Mouse (Mus musculus) monocyte, adult 2 months (primary cell): ENCODE measurements around the gene Fes.

Experiments used
- DNase-seq, 2 experiments: peaks; one replicate each; pipeline ENCODE4 v3.0.0; 2022; ENCODE audit warnings: low spot score in 2 of 2, low read depth in 1 of 2

Fes gene

GRCm38 (mm10) chr7:80387633-80388543, at the start of gene Fes:
Fes (minus strand) TSS chr7:80387946.
- peak; percentile 82 to 88 for DNase-seq

DNA sequence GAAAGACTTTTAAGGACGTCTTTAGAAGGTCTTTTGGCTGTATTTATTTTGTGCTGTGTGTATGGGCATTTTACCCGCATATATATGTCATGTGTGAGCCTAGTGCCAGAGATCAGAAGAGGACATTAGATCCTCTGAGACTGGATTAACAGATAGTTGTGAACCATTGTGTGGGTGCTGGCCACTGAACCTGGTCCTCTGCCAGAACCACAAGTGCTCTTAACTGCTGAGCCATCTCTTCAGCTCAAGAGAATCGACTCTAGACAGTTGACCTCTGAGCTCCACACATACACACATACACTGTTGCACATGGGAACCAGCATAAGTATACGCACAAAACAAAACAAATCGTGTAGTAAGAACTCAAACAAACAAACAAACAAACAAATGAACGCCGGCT, 48.8 kb upstream of the Fes start:
- DNase-seq = no peak

GRCm38 (mm10) chr7:80435594-80435993, 47.8 kb upstream of the Fes start:
- DNase-seq = no peak

DNA sequence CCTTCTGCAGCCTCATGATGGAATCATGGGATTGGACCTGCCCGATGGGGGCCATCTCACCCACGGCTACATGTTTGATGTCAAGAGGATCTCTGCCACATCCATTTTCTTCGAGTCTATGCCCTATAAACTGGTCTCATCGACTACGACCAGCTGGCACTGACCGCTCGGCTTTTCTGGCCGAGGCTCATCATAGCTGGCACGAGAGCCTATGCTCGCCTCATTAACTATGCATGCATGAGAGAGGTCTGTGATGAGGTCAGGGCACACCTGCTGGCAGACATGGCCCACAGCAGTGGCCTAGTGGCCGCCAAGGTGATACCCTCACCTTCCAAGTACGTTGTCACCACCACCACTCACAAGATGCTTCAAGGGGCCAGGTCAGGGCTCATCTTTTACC, 41.9 kb upstream of the Fes start:
- DNase-seq = no peak

GRCm38 (mm10) chr7:80427730-80428129, 40.0 kb upstream of the Fes start:
- no peak for DNase-seq

- DNase-seq = peak; percentile 80 to 87
Measured at GRCm38 (mm10) chr7:80426363-80426762, 38.6 kb upstream of the Fes start.

GRCm38 (mm10) chr7:80424722-80425121, 37.0 kb upstream of the Fes start:
- no peak for DNase-seq

- DNase-seq = no peak
Measured at GRCm38 (mm10) chr7:80422759-80423480, 35.2 kb upstream of the Fes start.

DNA sequence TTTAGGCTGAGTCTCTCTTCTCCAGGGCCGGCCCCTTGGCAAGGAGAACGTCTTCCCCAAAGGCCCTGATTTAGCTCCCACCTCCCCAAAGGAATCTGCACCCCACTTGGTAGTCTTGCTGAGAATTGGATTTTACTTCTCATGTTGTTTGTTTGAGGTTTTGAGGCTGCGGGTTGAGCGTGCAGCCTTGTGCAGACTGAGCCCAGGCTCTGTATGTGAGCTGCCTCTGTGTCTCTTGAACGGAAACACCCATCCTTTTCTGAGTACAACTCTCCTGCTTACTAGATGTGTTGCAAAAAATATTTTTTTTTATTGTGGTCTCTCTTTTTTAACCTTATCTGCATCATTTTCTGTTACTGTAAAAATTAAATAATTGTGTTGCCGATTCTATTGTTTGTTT, 33.8 kb upstream of the Fes start:
- no peak for DNase-seq

DNA sequence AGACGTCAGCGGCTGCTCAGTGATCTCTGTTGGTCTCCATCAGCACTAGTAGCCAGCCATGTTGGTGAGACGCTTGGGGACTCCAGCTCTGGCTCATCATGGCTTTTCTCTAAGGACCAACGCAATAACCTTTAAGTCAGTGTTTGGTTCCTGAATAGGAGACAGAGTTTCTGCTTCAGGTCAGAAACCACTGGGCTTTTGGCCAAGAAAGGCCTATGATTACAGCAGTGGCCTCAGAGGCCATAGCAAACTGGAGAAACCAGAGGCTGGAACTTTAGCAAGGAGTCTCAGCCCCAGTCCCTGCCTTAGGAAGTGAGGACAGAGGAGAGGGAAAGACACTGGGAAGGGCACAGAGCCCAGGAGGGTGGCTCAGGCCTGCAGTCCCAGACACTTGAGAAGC, 32.8 kb upstream of the Fes start:
- no peak for DNase-seq

DNA sequence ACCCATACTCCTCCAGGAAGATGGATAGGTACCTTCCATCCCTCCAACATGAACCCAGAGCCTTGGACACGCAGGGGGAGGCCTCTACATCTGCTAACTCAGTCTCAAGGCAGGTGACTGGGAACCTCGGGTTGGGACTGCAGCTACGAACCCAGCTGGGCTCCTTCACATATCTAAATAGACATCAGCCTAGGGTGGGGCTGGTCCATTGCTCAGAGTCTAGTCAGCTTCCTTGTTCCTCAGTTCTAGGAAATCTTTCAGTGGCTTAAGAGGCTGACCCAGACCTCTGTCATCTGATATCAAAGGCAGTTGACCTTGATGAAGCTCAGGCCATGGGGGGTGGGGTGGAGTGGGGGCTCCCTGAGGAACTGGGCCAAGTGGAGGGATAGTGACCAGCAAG, 31.5 kb upstream of the Fes start:
- DNase-seq = no peak

DNA sequence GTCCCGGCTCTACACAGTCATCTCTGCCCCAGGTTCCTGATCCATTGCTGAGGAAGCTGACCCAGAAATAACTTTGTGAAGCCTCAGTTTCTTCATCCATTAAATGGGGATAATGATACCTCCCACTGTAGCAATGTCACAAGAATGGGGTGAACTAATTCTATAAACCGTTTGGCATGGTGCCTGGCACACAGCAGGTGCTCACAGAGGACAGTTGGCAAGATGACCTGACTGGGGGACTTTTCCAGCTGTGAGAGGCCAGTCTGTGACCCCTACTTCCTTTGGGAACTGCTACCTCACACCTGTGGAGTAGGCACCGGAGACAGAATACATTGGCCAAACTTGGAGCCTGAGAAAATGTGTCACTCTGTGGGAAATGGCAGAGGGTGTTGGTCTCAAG, 30.3 kb upstream of the Fes start:
- DNase-seq = no peak

DNA sequence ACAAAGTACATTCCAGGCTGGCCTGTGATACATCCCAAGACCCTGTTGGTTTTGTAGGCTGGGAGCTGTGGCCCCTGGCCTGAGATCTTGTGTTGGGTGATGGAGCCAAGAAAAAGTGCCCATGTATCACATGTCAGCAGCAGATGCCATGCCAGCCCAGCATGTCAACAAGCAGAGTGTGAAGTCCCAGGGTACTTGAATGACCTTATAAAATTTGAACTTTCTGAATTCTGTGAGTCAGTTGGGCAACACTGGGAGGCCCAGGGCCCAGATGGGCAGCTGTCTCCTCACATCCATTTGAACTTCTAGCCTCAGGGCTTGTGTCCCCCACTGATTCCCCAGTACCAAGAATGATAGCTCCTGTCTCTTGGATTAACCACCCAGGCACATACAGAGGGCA, 29.9 kb upstream of the Fes start:
- no peak for DNase-seq

DNA sequence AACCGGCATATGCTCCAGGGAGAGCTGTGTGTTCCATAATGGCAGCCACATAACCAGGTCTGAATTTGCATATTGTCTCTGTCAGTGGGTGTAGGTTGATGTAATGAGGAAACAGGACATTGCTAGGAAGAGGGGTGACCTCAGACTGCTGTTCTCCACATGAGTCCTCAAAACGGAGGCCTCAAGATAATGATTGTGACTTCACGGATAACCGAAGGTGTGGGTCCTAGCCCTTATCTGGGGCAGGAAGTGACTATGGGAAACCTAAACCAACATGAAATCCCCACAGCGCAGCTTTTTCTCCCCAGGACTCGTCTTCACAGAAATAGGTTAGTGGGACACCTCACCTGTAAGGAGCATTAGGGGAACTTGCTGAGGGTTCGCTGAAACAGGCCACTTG, 29.2 kb upstream of the Fes start:
- DNase-seq = no peak

GRCm38 (mm10) chr7:80414303-80414855, 26.6 kb upstream of the Fes start:
- DNase-seq = no peak

DNA sequence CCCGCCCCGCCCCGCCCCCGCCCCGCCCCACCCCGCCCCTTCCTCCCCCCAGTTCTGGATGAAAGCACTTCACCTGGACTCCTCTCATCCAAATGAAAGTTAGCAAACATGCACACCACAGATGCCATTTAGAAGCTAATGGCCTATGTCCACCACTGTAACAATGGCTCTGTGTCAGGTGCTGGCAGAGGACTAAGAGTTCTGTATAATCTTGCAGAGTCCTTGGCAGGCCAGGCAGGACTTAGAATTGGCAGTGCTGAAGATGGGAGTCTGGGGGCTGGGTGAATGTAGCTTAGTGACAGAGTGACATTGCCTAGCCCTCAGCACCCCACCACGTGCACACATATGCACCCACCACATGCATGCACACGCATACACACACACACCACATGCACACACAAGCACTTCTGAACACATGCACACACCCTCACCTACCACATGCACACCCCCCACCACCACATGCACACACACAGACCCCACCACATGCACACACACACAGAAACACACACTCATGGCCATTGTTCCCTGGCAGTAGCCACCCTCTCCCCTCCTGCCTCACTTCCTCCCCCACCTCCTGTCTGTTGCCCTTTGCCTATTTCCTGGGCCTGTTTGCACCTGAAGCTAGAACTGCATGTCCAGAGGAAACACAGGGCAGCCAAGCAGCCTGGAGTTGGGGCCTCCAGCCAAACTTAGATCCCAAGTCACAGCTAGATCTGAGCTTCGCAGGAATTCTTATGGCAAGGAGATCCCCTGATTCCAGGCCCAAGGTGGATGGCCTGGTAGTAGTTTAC, 26.0 kb upstream of the Fes start:
- DNase-seq = no peak

GRCm38 (mm10) chr7:80412781-80413180, 25.0 kb upstream of the Fes start:
- DNase-seq = no peak

DNA sequence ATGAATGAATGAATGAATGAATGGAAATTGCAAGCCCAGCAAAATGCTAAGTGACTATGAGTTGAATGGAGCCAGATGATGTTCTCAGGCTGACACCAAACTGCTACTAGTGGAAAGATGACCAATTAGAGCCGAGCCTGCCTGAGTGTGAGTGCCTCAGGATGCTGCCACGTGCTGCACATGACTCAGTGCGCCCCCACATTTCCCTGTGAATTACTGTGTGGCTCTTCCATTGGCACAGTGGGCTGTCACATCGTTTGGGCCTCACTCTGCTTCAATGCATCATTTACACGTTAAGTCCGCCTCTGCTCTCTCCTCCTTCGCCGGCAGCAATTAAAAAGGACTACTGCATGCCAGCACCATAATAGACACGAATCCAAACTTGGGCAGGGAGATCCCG, 24.5 kb upstream of the Fes start:
- no peak for DNase-seq

- DNase-seq = no peak
Measured at GRCm38 (mm10) chr7:80410380-80410779, 22.6 kb upstream of the Fes start.

- no peak for DNase-seq
Measured at GRCm38 (mm10) chr7:80407712-80408111, 20.0 kb upstream of the Fes start.

DNA sequence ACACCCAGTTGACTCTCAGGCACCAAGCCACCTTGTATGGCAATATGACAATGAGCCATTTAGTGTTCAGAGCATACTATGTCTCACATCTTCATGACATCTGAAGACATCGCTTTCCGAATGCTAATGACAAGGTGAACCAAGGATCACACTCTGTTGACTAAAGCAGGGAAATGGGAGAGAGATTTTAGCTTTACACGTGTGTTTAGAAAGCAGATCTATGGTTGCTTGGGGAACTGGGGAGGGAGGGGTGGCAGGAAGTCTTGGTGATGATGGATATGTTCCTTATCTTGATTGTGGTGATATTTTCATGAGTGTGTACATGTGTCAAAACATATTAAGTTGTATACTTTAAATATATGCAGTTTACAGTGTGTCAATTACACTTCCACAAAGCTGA, 18.4 kb upstream of the Fes start:
- DNase-seq = no peak
